Mouse (Mus musculus) erythroblast, embryonic 14.5 days (primary cell): ENCODE results near the gene Rap1gap. TPM values are rescaled to one million over a fixed set of nuclear protein-coding genes. Genes with fewer than 3 reads are reported as not detected.

ENCODE experiments used
- H3K27me3 ChIP-seq: 2 replicates; pipeline ENCODE4 v1.6.1; 2012; ENCODE audit warnings: inconsistent platforms; ENCODE audit not compliant: control insufficient read depth
- H3K36me3 ChIP-seq: 2 replicates; pipeline ENCODE4 v1.6.1; 2012; ENCODE audit warnings: mild to moderate bottlenecking, inconsistent platforms; ENCODE audit not compliant: control insufficient read depth
- H3K4me1 ChIP-seq: 2 replicates; pipeline ENCODE4 v1.6.1; 2012; ENCODE audit warnings: inconsistent platforms; ENCODE audit not compliant: control insufficient read depth
- H3K4me3 ChIP-seq: replicated peaks from 2 replicates; pipeline ENCODE3; 2012; ENCODE audit warnings: moderate library complexity, mild to moderate bottlenecking, inconsistent platforms
- H3K9me3 ChIP-seq: 2 replicates; pipeline ENCODE4 v1.6.1; 2012; ENCODE audit warnings: low read length, inconsistent platforms, mixed read lengths; ENCODE audit not compliant: control insufficient read depth
- GATA1 ChIP-seq: IDR thresholded peaks from 2 replicates; pipeline ENCODE4 v1.6.1; 2012; ENCODE audit warnings: low read length, inconsistent platforms, mixed read lengths
- TAL1 ChIP-seq: IDR thresholded peaks from 3 replicates; pipeline ENCODE4 v1.6.1; 2012; ENCODE audit warnings: low read length, inconsistent platforms, mixed read lengths
- polyA plus RNA-seq: library from polyadenylated mRNA; stranded (reverse); fragments of >175 nt; gene quantifications from 2 replicates; pipeline ENCODE4 v1.2.3, GENCODE M21; 2012

The Rap1gap gene
- polyA plus RNA-seq, 1 experiment: 0.05 TPM

DNA sequence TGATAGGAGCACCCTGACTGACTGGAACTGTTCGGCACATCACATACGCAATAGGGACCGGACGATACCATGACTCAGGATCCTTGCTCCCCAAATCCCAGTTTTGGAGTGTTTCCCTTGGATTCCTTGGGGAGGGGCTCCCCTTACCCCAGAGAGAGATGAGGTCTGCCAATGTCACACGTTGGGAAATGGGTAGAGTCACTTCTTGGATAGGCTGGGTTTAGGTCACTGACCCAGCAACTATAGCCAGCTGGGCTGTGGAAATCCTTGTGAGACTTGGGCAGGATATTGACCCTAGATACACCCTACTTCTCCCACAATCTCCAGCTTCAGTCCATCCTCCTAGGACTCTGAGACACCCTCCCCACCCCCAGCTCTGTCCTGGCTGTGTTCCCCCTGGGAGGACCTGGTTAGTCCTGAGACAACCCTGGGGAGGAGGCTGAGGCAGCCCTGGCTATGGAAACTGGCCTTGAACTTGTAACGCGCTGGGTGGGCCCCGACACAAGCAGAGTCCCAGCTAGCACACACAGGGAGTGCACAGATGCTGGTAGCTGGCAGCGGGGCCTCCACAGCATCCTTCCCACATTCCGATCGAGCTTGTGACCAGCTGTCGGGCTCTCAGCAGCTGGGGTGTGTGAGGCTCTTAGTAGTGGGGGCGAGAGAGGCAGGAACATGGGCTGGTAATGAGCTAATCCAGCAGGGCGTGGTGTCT lies 106.5 kb downstream of the Rap1gap start:
- Histone ChIP-seq H3K27me3 (peaks cover 41% of the 10 kb centered on the region), H3K4me3 (no peak overlapping the region), H3K4me1 (peaks cover 18% of the 10 kb centered on the region), H3K36me3 (no peaks in the 10 kb centered on the region), H3K9me3 (no peaks in the 10 kb centered on the region)
- no peak for TF ChIP-seq TAL1
- TF ChIP-seq GATA1: no peak

- TF ChIP-seq GATA1: no peak
- no peak for TF ChIP-seq TAL1
- H3K4me1 ChIP-seq: peaks cover 13% of the 10 kb centered on the region
- H3K27me3 ChIP-seq: peaks cover 41% of the 10 kb centered on the region
- no peaks in the 10 kb centered on the region for H3K9me3 ChIP-seq
- H3K4me3 ChIP-seq: no peak overlapping the region
- no peaks in the 10 kb centered on the region for H3K36me3 ChIP-seq
Observed at GRCm38 (mm10) chr4:137771749-137772148, 107.2 kb downstream of the Rap1gap start.

- TF ChIP-seq GATA1 (no peak), TAL1 (no peak)
- Histone ChIP-seq H3K4me1 (peaks cover 11% of the 10 kb centered on the region), H3K9me3 (no peaks in the 10 kb centered on the region), H3K27me3 (peaks cover 42% of the 10 kb centered on the region), H3K4me3 (no peak overlapping the region), H3K36me3 (no peaks in the 10 kb centered on the region)
Observed at GRCm38 (mm10) chr4:137772438-137773056, 108.0 kb downstream of the Rap1gap start.

DNA sequence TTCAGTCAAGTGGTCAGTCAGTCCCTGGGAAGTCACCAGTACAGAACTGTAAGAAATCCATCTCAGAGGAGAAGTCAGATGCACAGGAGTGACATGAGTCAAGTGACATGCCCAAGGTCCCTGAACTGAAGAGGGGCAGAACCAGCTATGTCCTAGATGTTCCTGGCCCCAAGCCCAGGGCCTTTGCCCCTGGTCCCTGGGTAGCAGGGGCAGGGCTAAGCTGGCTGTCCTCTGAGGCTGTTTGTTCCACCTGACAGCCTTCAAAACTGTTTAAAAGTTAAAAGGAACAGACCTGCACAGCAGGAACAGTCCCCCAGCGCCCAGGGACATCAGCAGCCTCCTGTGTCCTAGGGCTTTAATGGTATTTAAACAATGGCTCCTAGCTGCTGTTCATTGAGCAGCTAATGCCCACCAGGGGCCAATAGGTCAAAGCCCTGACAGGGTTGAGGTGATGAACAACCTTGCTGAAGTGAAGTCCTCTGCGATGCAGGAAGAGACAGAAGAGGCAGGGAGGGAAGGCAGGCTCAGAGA lies 108.9 kb downstream of the Rap1gap start:
- TF ChIP-seq GATA1 (no peak), TAL1 (no peak)
- peaks cover 11% of the 10 kb centered on the region for H3K4me1 ChIP-seq
- H3K4me3 ChIP-seq: no peak overlapping the region
- no peaks in the 10 kb centered on the region for H3K9me3 ChIP-seq
- peaks cover 48% of the 10 kb centered on the region for H3K27me3 ChIP-seq
- no peaks in the 10 kb centered on the region for H3K36me3 ChIP-seq

GRCm38 (mm10) chr4:137774013-137774412 lies 109.5 kb downstream of the Rap1gap start:
- TF ChIP-seq GATA1 (no peak), TAL1 (no peak)
- peaks cover 47% of the 10 kb centered on the region for H3K27me3 ChIP-seq

DNA sequence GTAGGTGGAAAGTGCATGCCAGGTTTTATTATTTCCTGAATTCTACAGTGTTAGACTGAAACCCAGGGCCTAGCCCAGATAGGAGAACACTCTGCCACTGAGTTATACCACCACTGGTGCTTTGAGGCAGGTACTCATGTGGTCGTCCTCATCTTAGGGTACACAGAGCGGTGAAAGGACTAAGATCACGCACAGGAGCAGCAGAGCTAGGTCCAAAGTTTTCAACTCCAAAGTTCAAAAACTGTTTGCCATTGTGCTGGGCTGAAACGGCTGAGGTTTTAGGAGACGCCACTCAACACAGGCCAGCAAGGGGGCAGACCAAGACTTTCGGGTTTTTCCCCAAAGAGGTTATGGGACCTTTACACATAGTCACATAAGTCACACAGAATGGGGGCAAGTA lies 110.0 kb downstream of the Rap1gap start:
- Histone ChIP-seq H3K9me3 (no peaks in the 10 kb centered on the region), H3K36me3 (no peaks in the 10 kb centered on the region), H3K4me3 (no peak overlapping the region), H3K27me3 (peaks cover 46% of the 10 kb centered on the region), H3K4me1 (peaks cover 11% of the 10 kb centered on the region)
- TF ChIP-seq TAL1 (no peak), GATA1 (no peak)

More at GRCm38 (mm10) chr4:137774013-137774412, 109.5 kb downstream of the Rap1gap start:
- no peaks in the 10 kb centered on the region for H3K9me3 ChIP-seq
- H3K4me1 ChIP-seq: peaks cover 11% of the 10 kb centered on the region
- no peaks in the 10 kb centered on the region for H3K36me3 ChIP-seq
- H3K4me3 ChIP-seq: no peak overlapping the region

DNA sequence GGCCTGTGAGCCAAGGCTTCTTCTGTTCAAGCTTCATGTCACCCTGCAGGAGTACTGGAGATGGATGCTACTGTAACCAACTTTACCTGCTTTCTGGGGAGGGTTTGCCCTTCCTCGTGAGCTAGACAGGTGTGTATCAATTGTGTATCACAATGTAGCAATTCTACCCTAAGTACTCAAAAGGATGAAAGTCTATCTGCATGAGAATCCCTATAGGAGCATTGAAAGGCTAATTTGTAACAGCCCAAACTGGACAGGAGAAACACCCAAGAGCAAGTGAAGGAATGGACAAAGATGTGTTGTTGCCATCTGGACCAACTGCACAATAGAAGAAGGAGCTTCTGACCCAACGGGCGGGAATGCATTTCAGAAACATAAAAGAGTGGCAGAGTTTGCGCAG lies 113.3 kb downstream of the Rap1gap start:
- TF ChIP-seq TAL1: no peak
- no peak for TF ChIP-seq GATA1
- no peaks in the 10 kb centered on the region for H3K9me3 ChIP-seq
- H3K27me3 ChIP-seq: peaks cover 19% of the 10 kb centered on the region
- H3K4me1 ChIP-seq: no peaks in the 10 kb centered on the region
- H3K36me3 ChIP-seq: no peaks in the 10 kb centered on the region
- no peak overlapping the region for H3K4me3 ChIP-seq

GRCm38 (mm10) chr4:137778397-137779184 lies 114.1 kb downstream of the Rap1gap start:
- Histone ChIP-seq H3K9me3 (no peaks in the 10 kb centered on the region), H3K36me3 (no peaks in the 10 kb centered on the region), H3K4me3 (no peak overlapping the region), H3K27me3 (peaks cover 16% of the 10 kb centered on the region), H3K4me1 (no peaks in the 10 kb centered on the region)
- TF ChIP-seq TAL1: no peak
- TF ChIP-seq GATA1: no peak

Other genes with a start within 250 kb of the Rap1gap start
- not detected in 2 replicates for gene Cela3b, start 234.2 kb upstream of the Rap1gap start, polyA plus RNA-seq
- gene 1700013G24Rik, start 211.4 kb upstream of the Rap1gap start, polyA plus RNA-seq: 0.04 TPM in 1 of 2 replicates, not detected in the other
- 0.21 and 0.26 TPM in 2 replicates for gene Hspg2, start 196.0 kb upstream of the Rap1gap start, polyA plus RNA-seq
- not detected in 2 replicates for gene Ldlrad2, start 90.2 kb upstream of the Rap1gap start, polyA plus RNA-seq
- gene Usp48, start 71.0 kb upstream of the Rap1gap start, polyA plus RNA-seq: 5.0 and 9.0 TPM in 2 replicates
- 0.88 and 1.2 TPM in 2 replicates for gene Alpl, start 131.7 kb downstream of the Rap1gap start, polyA plus RNA-seq
- 0.85 and 1.1 TPM in 2 replicates for gene Ece1, start 197.5 kb downstream of the Rap1gap start, polyA plus RNA-seq